22 mouse cellular contexts compared by ENCODE assay signal in genomic region chr6:6692056-6692770, GRCm38 (mm10).
"Had no signal": no experiment of that assay in that cellular context is flagged by ENCODE, and none has a peak within 500 bp of the region (broad histone marks: within the 10 kb centered on the region; RNA-seq: fewer than 3 reads in every experiment).

No protein-coding gene starts in this region.

- DNase-seq: kidney, adult 2 months; kidney, postnatal 25 days; layer of hippocampus, adult 9-11 months; liver; lung, adult 18-20 months; lung, postnatal 10 days; lung, postnatal 36 days; right cerebral cortex, adult 18-20 months; right cerebral cortex, postnatal 14 days; right cerebral cortex, postnatal 4 days; spleen, adult 18-20 months; thymus, postnatal 25 days had no signal

- H3K4me3 ChIP-seq: layer of hippocampus, adult 2 months; limb, embryonic 10.5 days; limb, embryonic 13.5 days; liver, embryonic 12.5 days; liver, embryonic 15.5 days; lung, embryonic 15.5 days; midbrain, embryonic 12.5 days; stomach, embryonic 15.5 days had no signal

- H3K36me3 ChIP-seq: limb, embryonic 10.5 days; limb, embryonic 13.5 days; liver, embryonic 12.5 days; liver, embryonic 15.5 days; lung, embryonic 15.5 days; midbrain, embryonic 12.5 days; stomach, embryonic 15.5 days had no signal

- H3K9me3 ChIP-seq: limb, embryonic 10.5 days; limb, embryonic 13.5 days; liver, embryonic 12.5 days; liver, embryonic 15.5 days; lung, embryonic 15.5 days; midbrain, embryonic 12.5 days; stomach, embryonic 15.5 days had no signal

- H3K4me2 ChIP-seq: limb, embryonic 13.5 days; liver, embryonic 12.5 days; liver, embryonic 15.5 days; lung, embryonic 15.5 days; midbrain, embryonic 12.5 days; stomach, embryonic 15.5 days had no signal

- H3K4me1 ChIP-seq: limb, embryonic 10.5 days; limb, embryonic 13.5 days; liver, embryonic 12.5 days; liver, embryonic 15.5 days; lung, embryonic 15.5 days; stomach, embryonic 15.5 days had no signal

- H3K27ac ChIP-seq: kidney, postnatal 0 days; layer of hippocampus, adult 2 months; limb, embryonic 10.5 days; limb, embryonic 13.5 days; liver, embryonic 12.5 days; liver, embryonic 15.5 days; lung, embryonic 15.5 days; midbrain, embryonic 12.5 days; stomach, embryonic 15.5 days had no signal

- H3K27me3 ChIP-seq: limb, embryonic 13.5 days; liver, embryonic 12.5 days; liver, embryonic 15.5 days; lung, embryonic 15.5 days; midbrain, embryonic 12.5 days; stomach, embryonic 15.5 days had no signal

- ATAC-seq: liver, embryonic 12.5 days; midbrain, embryonic 16.5 days had no signal

- H3K9ac ChIP-seq: limb, embryonic 13.5 days; liver, embryonic 12.5 days; liver, embryonic 15.5 days; lung, embryonic 15.5 days; midbrain, embryonic 12.5 days; stomach, embryonic 15.5 days had no signal
